In genomic region chr6:31527897-31528296, GRCm38 (mm10) we compare ENCODE assay signal across 10 mouse cellular contexts. TPM values are rescaled to one million over a fixed set of nuclear protein-coding genes. Genes with fewer than 3 reads are reported as not detected.
DNase-seq lines count a peak whose midpoint lies in the region; ATAC-seq and TF ChIP-seq lines count a peak whose summit lies in the region.
"Had no signal": no experiment of that assay in that cellular context is flagged by ENCODE, and none has a peak within 500 bp of the region (broad histone marks: within the 10 kb centered on the region; RNA-seq: fewer than 3 reads in every experiment).

No protein-coding gene starts in this region.

- TF ChIP-seq CTCF in lung, adult 2 months (IDR thresholded peaks at IDR 0.05; ENCODE audit: insufficient read depth, low read length), result peak; percentile 27; the same call in 1 of the 2 replicates

- H3K36me3 ChIP-seq in intestine, embryonic 14.5 days (ENCODE audit: control insufficient read depth, insufficient read depth, low read length), result 0 out of 2 replicates have a peak, but pooled peaks cover 21% of the 10 kb centered on the region
- H3K36me3 ChIP-seq in intestine, embryonic 15.5 days, result no peaks in the 10 kb centered on the region

- H3K27me3 ChIP-seq in intestine, embryonic 14.5 days (replicated peaks; ENCODE audit: control insufficient read depth, insufficient read depth, low read length), result no peaks in the 10 kb centered on the region
- H3K27me3 ChIP-seq in intestine, embryonic 15.5 days (replicated peaks), result no peaks in the 10 kb centered on the region
- H3K27me3 ChIP-seq: lung, embryonic 15.5 days had no signal

- peak; percentile 71 for DNase-seq in intestine, embryonic 14.5 days (ENCODE audit: low spot score)
- DNase-seq in CD4-positive helper T cell, adult 2 months (ENCODE audit: low read depth, low spot score), result peak; percentile 49
- DNase-seq in R1 (ENCODE audit: low read depth, low spot score), result peak; percentile 85
- peak; percentile 60 to 85 for DNase-seq in frontal cortex, adult 2 months (ENCODE audit: extremely low spot score in 1 of 2, low spot score in 1 of 2)
- DNase-seq in lung, adult 2 months, result peak; percentile 50
- peak; percentile 35 for DNase-seq in thymus, postnatal 14 days
- no peak for DNase-seq in ovary, adult 18-20 months (ENCODE audit: low spot score)

- no peak overlapping the region for H3K4me2 ChIP-seq in intestine, embryonic 14.5 days (ENCODE audit: low read length)
- H3K4me2 ChIP-seq in intestine, embryonic 15.5 days (replicated peaks), result no peak overlapping the region
- H3K4me2 ChIP-seq: lung, embryonic 15.5 days had no signal

- H3K27ac ChIP-seq in intestine, embryonic 14.5 days (ENCODE audit: low read depth), result no peak overlapping the region
- H3K27ac ChIP-seq in intestine, embryonic 15.5 days, result no peak overlapping the region
- H3K27ac ChIP-seq: lung, embryonic 15.5 days had no signal

- no peak for ATAC-seq in intestine, embryonic 14.5 days (replicated peaks; ENCODE audit: low FRiP score, low TSS enrichment, low read depth)
- no peak for ATAC-seq in intestine, embryonic 15.5 days

- H3K9me3 ChIP-seq in intestine, embryonic 14.5 days (ENCODE audit: control insufficient read depth, low read length), result no peaks in the 10 kb centered on the region
- H3K9me3 ChIP-seq in intestine, embryonic 15.5 days, result no peaks in the 10 kb centered on the region
- H3K9me3 ChIP-seq: lung, embryonic 15.5 days had no signal

- no peak overlapping the region for H3K4me3 ChIP-seq in intestine, embryonic 14.5 days (ENCODE audit: low read depth, low read length)
- no peak overlapping the region for H3K4me3 ChIP-seq in intestine, embryonic 15.5 days (replicated peaks)
- H3K4me3 ChIP-seq in lung, adult 2 months (replicated peaks; ENCODE audit: extremely low read depth, low read depth, low read length), result no peak overlapping the region
- H3K4me3 ChIP-seq: erythroblast, embryonic 14.5 days; lung, embryonic 15.5 days had no signal

- no peak for TF ChIP-seq POLR2A in lung, adult 2 months (IDR thresholded peaks at IDR 0.05; ENCODE audit: borderline replicate concordance, extremely low read depth, low read depth, low read length)

- H3K9ac ChIP-seq in intestine, embryonic 14.5 days (ENCODE audit: low read length), result no peak overlapping the region
- no peak overlapping the region for H3K9ac ChIP-seq in intestine, embryonic 15.5 days
- H3K9ac ChIP-seq: lung, embryonic 15.5 days had no signal

- WGBS in intestine, embryonic 14.5 days, result 74% methylated on average over 7 of the region's 7 CpGs
- 74% methylated on average over 7 of the region's 7 CpGs for WGBS in intestine, embryonic 15.5 days
- 56% methylated on average over 7 of the region's 7 CpGs for WGBS in lung, adult 2 months

- H3K4me1 ChIP-seq in intestine, embryonic 14.5 days (replicated peaks; ENCODE audit: control insufficient read depth, insufficient read depth, low read length), result no peaks in the 10 kb centered on the region
- no peaks in the 10 kb centered on the region for H3K4me1 ChIP-seq in intestine, embryonic 15.5 days (replicated peaks)
- peaks cover 2% of the 10 kb centered on the region; the same call in 1 of the 2 replicates for H3K4me1 ChIP-seq in lung, adult 2 months (ENCODE audit: control insufficient read depth, insufficient read depth, low read length)
- H3K4me1 ChIP-seq: lung, embryonic 15.5 days had no signal

RNA-seq across cellular contexts. Expression of gene Podxl, which starts 35.9 kb away (rescaled TPM):
- polyA plus RNA-seq in intestine, embryonic 14.5 days (2014; fragmentation: Nextera tagmentation; extraction: Ambion mirVana), result 38.9 and 41.1 TPM in 2 replicates
- polyA plus RNA-seq in intestine, embryonic 15.5 days (2015; fragmentation: Nextera tagmentation; extraction: Ambion mirVana), result 45.0 and 45.3 TPM in 2 replicates
- polyA plus RNA-seq in frontal cortex, adult 2 months (2012; rRNA removed), result 17.7 and 18.4 TPM in 2 replicates
- 190 and 236 TPM in 2 replicates for polyA plus RNA-seq in lung, adult 2 months (2012; rRNA removed)
